Mouse (Mus musculus): ENCODE data around the gene Nfyb. TPM values are rescaled to one million over a fixed set of nuclear protein-coding genes. Genes with fewer than 3 reads are reported as not detected.
A peak's percentile ranks its signal among the peaks of the same experiment; 100 is the strongest.

Nfyb gene
- polyA plus RNA-seq, 1 experiment = 7.5 TPM

GRCm38 (mm10) chr10:82752921-82753320 lies 11.0 kb downstream of the Nfyb start:
- peak; percentile 64 for DNase-seq (ENCODE audit: low read depth, low spot score)
- 25% methylated on average over 3 of the region's 3 CpGs for WGBS

GRCm38 (mm10) chr10:82750778-82751177 lies 13.2 kb downstream of the Nfyb start:
- 35% methylated on average over 6 of the region's 6 CpGs for WGBS
- no peak for DNase-seq (ENCODE audit: low read depth, low spot score)

GRCm38 (mm10) chr10:82746988-82747850 lies 16.7 kb downstream of the Nfyb start:
- WGBS = 83% methylated on average over 15 of the region's 15 CpGs
- DNase-seq (ENCODE audit: low read depth, low spot score) = no peak

- DNase-seq (ENCODE audit: low read depth, low spot score) = no peak
- WGBS = 94% methylated on average over 5 of the region's 5 CpGs
Observed at GRCm38 (mm10) chr10:82745301-82745700, 18.6 kb downstream of the Nfyb start.

- 92% methylated on average over 6 of the region's 6 CpGs for WGBS
- DNase-seq (ENCODE audit: low read depth, low spot score) = no peak
Observed at GRCm38 (mm10) chr10:82744296-82744695, 19.6 kb downstream of the Nfyb start.

- WGBS = 78% methylated on average over 1 of the region's 1 CpGs
- DNase-seq (ENCODE audit: low read depth, low spot score) = no peak
Observed at GRCm38 (mm10) chr10:82742578-82742977, 21.4 kb downstream of the Nfyb start.

- WGBS = 61% methylated on average over 4 of the region's 4 CpGs
- no peak for DNase-seq (ENCODE audit: low read depth, low spot score)
Observed at GRCm38 (mm10) chr10:82741876-82742275, 22.1 kb downstream of the Nfyb start.

GRCm38 (mm10) chr10:82741354-82741753 lies 22.6 kb downstream of the Nfyb start:
- WGBS = 90% methylated on average over 8 of the region's 8 CpGs
- DNase-seq (ENCODE audit: low read depth, low spot score) = no peak

GRCm38 (mm10) chr10:82699296-82699941 lies 64.5 kb downstream of the Nfyb start:
- WGBS = under 1% methylated on average over 58 of the region's 59 CpGs
- DNase-seq (ENCODE audit: low read depth, low spot score) = no peak

- WGBS = under 1% methylated on average over 42 of the region's 42 CpGs
- peak; percentile 53 for DNase-seq (ENCODE audit: low read depth, low spot score)
Observed at GRCm38 (mm10) chr10:82698712-82699261, 65.2 kb downstream of the Nfyb start.

Other genes with a start within 250 kb of the Nfyb start
- 32.5 and 40.6 TPM in 2 replicates for gene 1190007I07Rik, start 140.9 kb downstream of the Nfyb start, polyA plus RNA-seq (2012; rRNA removed)
- 28.2 and 29.5 TPM in 2 replicates for gene Tdg, start 134.3 kb downstream of the Nfyb start, polyA plus RNA-seq (2012; rRNA removed)
- 0.29 and 1.3 TPM in 2 replicates for gene Glt8d2, start 73.5 kb downstream of the Nfyb start, polyA plus RNA-seq (2012; rRNA removed)
- 6.7 and 9.0 TPM in 2 replicates for gene Hcfc2, start 68.0 kb downstream of the Nfyb start, polyA plus RNA-seq (2012; rRNA removed)
- 81.4 and 98.6 TPM in 2 replicates for gene Txnrd1, start 69.8 kb upstream of the Nfyb start, polyA plus RNA-seq (2012; rRNA removed)
- 0.35 and 0.80 TPM in 2 replicates for gene Eid3, start 102.5 kb upstream of the Nfyb start, polyA plus RNA-seq (2012; rRNA removed)
- gene Chst11, start 221.4 kb upstream of the Nfyb start, polyA plus RNA-seq (2012; rRNA removed) = 4.3 and 5.2 TPM in 2 replicates